Mouse (Mus musculus): ENCODE data around the gene C1qa.

Gene C1qa

GRCm38 (mm10) chr4:136855081-136855480 lies 43.5 kb downstream of the C1qa start:
- no peak for DNase-seq

DNA sequence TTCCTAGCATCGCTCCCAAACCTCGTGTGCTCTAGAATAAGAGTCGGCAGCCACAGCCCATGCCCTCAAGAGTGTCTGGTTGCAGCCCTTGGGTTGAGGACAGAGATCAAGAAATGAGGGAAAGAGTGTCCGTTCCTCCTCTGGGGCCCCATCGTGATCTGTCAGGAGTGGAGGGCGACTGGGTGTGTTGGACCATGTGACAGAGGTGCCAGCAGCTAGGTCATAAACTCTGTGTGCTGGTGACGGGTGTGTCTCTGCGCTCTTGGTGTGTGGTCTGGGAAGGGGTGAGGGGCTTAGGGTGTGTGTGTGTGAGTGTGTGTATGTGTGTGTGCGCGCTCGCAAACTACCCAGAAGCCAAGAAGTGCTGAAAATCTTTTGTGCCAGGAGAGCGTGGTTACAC lies 45.6 kb downstream of the C1qa start:
- DNase-seq = no peak

DNA sequence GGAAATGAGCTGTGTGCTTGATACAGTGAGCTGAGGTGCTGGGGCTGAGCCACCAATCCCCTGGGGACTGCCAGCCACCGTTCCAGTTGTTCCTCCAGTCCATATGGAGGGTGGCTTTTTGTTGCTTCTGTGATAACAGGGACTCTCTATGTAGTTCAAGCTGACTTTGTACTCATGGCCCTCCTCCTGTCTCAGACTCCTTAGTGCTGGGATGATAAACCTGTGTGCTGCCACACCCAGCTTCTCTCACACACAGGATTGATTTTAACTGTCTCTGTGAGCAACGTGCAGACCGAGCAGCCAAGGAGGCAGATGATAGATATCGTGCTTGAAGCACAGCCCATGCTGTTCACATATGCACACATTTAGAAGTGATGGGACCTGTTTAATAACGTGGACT lies 46.5 kb downstream of the C1qa start:
- no peak for DNase-seq

DNA sequence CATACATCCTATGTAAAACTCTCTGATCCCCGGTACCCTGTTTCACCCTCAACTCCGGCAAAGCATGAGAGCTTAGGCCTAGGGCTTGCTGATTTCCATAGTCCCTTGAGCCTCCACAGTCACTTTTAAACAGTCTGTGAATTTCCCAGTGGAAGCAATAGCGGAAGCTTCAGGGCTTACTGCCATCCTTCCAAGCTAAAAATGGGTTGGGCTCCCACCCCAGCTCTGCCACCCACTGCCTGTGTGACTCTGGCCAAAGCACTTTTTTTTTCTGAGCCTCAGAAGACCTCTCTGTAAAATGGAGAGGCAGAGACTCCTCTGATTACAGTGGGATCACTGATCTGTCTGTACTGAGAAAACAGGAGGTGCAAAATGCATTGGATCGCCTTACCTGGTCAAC lies 50.0 kb downstream of the C1qa start:
- no peak for DNase-seq

DNA sequence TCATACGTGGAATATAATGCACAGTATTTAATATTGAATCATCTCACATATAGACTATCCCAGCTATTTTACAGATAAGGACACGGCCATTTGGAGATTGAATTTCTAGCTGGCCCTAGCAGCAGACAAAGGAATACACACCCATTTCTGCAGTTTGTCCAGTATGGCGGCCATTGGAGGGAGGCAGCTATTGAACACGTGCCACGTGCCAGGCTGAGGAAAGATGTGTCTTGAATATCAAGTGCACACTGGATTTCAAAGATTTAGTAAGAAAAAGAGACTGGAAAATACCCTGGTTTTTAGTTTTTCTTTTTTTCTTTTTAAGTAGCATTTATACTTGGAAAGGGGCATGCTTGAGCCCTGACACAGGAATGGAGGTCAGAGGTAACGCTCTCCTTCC lies 51.4 kb downstream of the C1qa start:
- no peak for DNase-seq

Measured in lung, postnatal 36 days (tissue).